ENCODE assay signal across 9 mouse cellular contexts in the genomic region with DNA sequence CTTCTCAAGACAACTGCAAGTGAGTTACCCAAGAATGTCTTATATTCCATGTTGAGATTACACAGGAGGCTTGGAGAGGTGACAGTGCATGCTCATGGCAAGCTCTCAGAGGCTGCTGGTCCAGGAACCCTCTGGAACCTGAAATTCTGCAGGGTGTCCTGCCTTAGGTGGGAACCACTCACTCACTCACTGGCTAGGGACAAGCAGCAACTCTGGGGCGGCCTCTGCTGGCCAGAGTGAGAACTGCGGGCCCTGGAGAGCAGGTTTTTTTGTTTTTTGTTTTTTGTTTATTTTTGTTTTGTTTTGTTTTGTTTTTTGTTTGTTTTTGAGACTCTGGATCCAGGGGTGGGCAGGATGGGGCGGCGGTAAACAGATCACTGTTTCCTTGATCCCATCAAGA. TPM values are rescaled to one million over a fixed set of nuclear protein-coding genes. Genes with fewer than 3 reads are reported as not detected.
DNase-seq lines count a peak whose midpoint lies in the region; ATAC-seq lines count a peak whose summit lies in the region.
"Had no signal": no experiment of that assay in that cellular context is flagged by ENCODE, and none has a peak within 500 bp of the region (broad histone marks: within the 10 kb centered on the region; RNA-seq: fewer than 3 reads in every experiment).

No protein-coding gene starts in this region.

- no peaks in the 10 kb centered on the region for H3K9me3 ChIP-seq in embryonic facial prominence, embryonic 14.5 days (ENCODE audit: control insufficient read depth, low read length)
- no peaks in the 10 kb centered on the region for H3K9me3 ChIP-seq in limb, embryonic 12.5 days

- peaks cover 7% of the 10 kb centered on the region; the same call in 1 of the 2 replicates for H3K4me1 ChIP-seq in embryonic facial prominence, embryonic 14.5 days (ENCODE audit: control insufficient read depth, insufficient read depth, low read length)
- H3K4me1 ChIP-seq in limb, embryonic 12.5 days (replicated peaks), result peaks cover 7% of the 10 kb centered on the region; the same call in 1 of the 2 replicates

- H3K9ac ChIP-seq in embryonic facial prominence, embryonic 14.5 days (ENCODE audit: low read depth, low read length), result no peak overlapping the region; the same call in 1 of the 2 replicates
- H3K9ac ChIP-seq in limb, embryonic 12.5 days (replicated peaks), result no peak overlapping the region

- no peaks in the 10 kb centered on the region for H3K27me3 ChIP-seq in embryonic facial prominence, embryonic 14.5 days (replicated peaks; ENCODE audit: control insufficient read depth, insufficient read depth, low read length)
- no peaks in the 10 kb centered on the region for H3K27me3 ChIP-seq in limb, embryonic 12.5 days

- ATAC-seq in embryonic facial prominence, embryonic 14.5 days (ENCODE audit: low read depth), result no peak
- ATAC-seq in limb, embryonic 12.5 days (ENCODE audit: insufficient number of reproducible peaks, insufficient read depth, low FRiP score, low TSS enrichment, low read depth), result no peak
- no peak for ATAC-seq in erythroid progenitor cell, adult 5-6 weeks (replicated peaks; ENCODE audit: low FRiP score, poor library complexity, severe bottlenecking)

- H3K27ac ChIP-seq in embryonic facial prominence, embryonic 14.5 days (replicated peaks; ENCODE audit: low read depth, low read length), result no peak overlapping the region
- no peak overlapping the region for H3K27ac ChIP-seq in limb, embryonic 12.5 days

- no peaks in the 10 kb centered on the region for H3K36me3 ChIP-seq in embryonic facial prominence, embryonic 14.5 days (ENCODE audit: control insufficient read depth, insufficient read depth, low read length)
- H3K36me3 ChIP-seq in limb, embryonic 12.5 days, result no peaks in the 10 kb centered on the region

- 2% methylated on average over 4 of the region's 4 CpGs for WGBS in embryonic facial prominence, embryonic 14.5 days
- 6% methylated on average over 4 of the region's 4 CpGs for WGBS in limb, embryonic 12.5 days

- 0 out of 2 replicates have a peak overlapping the region, but pooled peaks have one; percentile 3 for H3K4me3 ChIP-seq in embryonic facial prominence, embryonic 14.5 days (ENCODE audit: low read depth, low read length)
- H3K4me3 ChIP-seq in limb, embryonic 12.5 days (replicated peaks), result no peak overlapping the region

- H3K4me2 ChIP-seq in embryonic facial prominence, embryonic 14.5 days (ENCODE audit: low read depth, low read length), result peak overlapping the region; percentile 44
- H3K4me2 ChIP-seq in limb, embryonic 12.5 days, result peak overlapping the region; percentile 41

- DNase-seq in right cerebral cortex, postnatal 4 days, result peak; percentile 79
- no peak for DNase-seq in right cerebral cortex, postnatal 25 days
- DNase-seq in adrenal gland, postnatal 10 days, result peak; percentile 80
- peak; percentile 23 for DNase-seq in embryonic facial prominence, embryonic 14.5 days (ENCODE audit: low spot score)
- peak; percentile 73 for DNase-seq in heart, postnatal 4 days
- DNase-seq in natural killer cell, adult 2 months (ENCODE audit: low spot score in 2 of 2), result peak; percentile 40 to 41

RNA-seq across cellular contexts. Expression of gene Ccn5, which starts 2.6 kb away (rescaled TPM):
- total RNA-seq in adrenal gland, postnatal 10 days (2021), result under 1 TPM in 1 of 2 experiments, not detected in 1; 0.69 TPM
- polyA plus RNA-seq in embryonic facial prominence, embryonic 14.5 days (2014; fragmentation: Nextera tagmentation; extraction: Ambion mirVana), result 1.0 and 3.0 TPM in 2 replicates
- total RNA-seq in heart, postnatal 4 days (2021), result 1 to 10 TPM in 1 of 2 experiments, under 1 TPM in 1; 0.98 to 1.5 TPM
- 0.20 and 0.50 TPM in 2 replicates for polyA plus RNA-seq in limb, embryonic 12.5 days (2016; fragmentation: Nextera tagmentation; extraction: Ambion mirVana)
- total RNA-seq in erythroid progenitor cell, adult 5-6 weeks (2015; ENCODE audit: low replicate concordance), result 1.4 TPM in 1 of 2 replicates, not detected in the other
- not detected in 2 replicates for total RNA-seq in erythroid progenitor cell, adult 5-6 weeks (2017; ENCODE audit: low replicate concordance)

RNA-seq across cellular contexts. Expression of gene Kcnk15, which starts 30.2 kb away (rescaled TPM):
- total RNA-seq in adrenal gland, postnatal 10 days (2021), result not detected
- polyA plus RNA-seq in embryonic facial prominence, embryonic 14.5 days (2014; fragmentation: Nextera tagmentation; extraction: Ambion mirVana), result not detected in 2 replicates
- not detected for total RNA-seq in heart, postnatal 4 days (2021)
- polyA plus RNA-seq in limb, embryonic 12.5 days (2016; fragmentation: Nextera tagmentation; extraction: Ambion mirVana), result 0.23 TPM in 1 of 2 replicates, not detected in the other
- not detected in 2 replicates for total RNA-seq in erythroid progenitor cell, adult 5-6 weeks (2015; ENCODE audit: low replicate concordance)
- total RNA-seq in erythroid progenitor cell, adult 5-6 weeks (2017; ENCODE audit: low replicate concordance), result not detected in 2 replicates
- polyA plus RNA-seq: gonadal fat pad, adult 2 months had no signal
